Mouse (Mus musculus) midbrain, embryonic 14.5 days (tissue): ENCODE measurements around the gene Hoxb3. TPM values are rescaled to one million over a fixed set of nuclear protein-coding genes. Genes with fewer than 3 reads are reported as not detected.

ENCODE experiments used
- ATAC-seq: fragments of 200-750 bp; cut with Nextera tagmentation; 2 replicates; pipeline ENCODE4 v1.8.0; 2017; ENCODE audit warnings: moderate number of reproducible peaks, moderate library complexity; ENCODE audit not compliant: low FRiP score, low TSS enrichment
- DNase-seq: peaks from one replicate; pipeline ENCODE4 v3.0.0-alpha.2; 2015
- H3K27ac ChIP-seq: fragments of 300-500 bp; sonication (generic); replicated peaks from 2 replicates; pipeline ENCODE4 v1.5.1; 2014; ENCODE audit warnings: mild to moderate bottlenecking, low read depth, low read length, moderate library complexity
- H3K27me3 ChIP-seq: fragments of 300-500 bp; sonication (generic); 2 replicates; pipeline ENCODE4 v1.6.1; 2014; ENCODE audit warnings: low read length, control low read depth, mixed read lengths; ENCODE audit not compliant: control insufficient read depth, insufficient read depth
- H3K36me3 ChIP-seq: fragments of 300-500 bp; sonication (generic); 2 replicates; pipeline ENCODE4 v1.6.1; 2014; ENCODE audit warnings: low read length, control low read depth; ENCODE audit not compliant: control insufficient read depth, insufficient read depth
- H3K4me1 ChIP-seq: fragments of 300-500 bp; sonication (generic); 2 replicates; pipeline ENCODE4 v1.6.1; 2014; ENCODE audit warnings: mild to moderate bottlenecking, antibody characterized with exemption, low read length, control low read depth; ENCODE audit not compliant: control insufficient read depth, insufficient read depth
- H3K4me2 ChIP-seq: fragments of 300-500 bp; sonication (generic); 2 replicates; pipeline ENCODE4 v1.6.1; 2014; ENCODE audit warnings: mild to moderate bottlenecking, low read length, moderate library complexity
- H3K4me3 ChIP-seq: fragments of 300-500 bp; sonication (generic); replicated peaks from 2 replicates; pipeline ENCODE4 v1.5.1; 2014; ENCODE audit warnings: low read depth, low read length
- H3K9ac ChIP-seq: fragments of 300-500 bp; sonication (generic); replicated peaks from 2 replicates; pipeline ENCODE4 v1.6.1; 2014; ENCODE audit warnings: mild to moderate bottlenecking, low read length, moderate library complexity
- H3K9me3 ChIP-seq: fragments of 300-500 bp; sonication (generic); 2 replicates; pipeline ENCODE4 v1.6.1; 2016; ENCODE audit warnings: low read length, control low read depth, mixed read lengths; ENCODE audit not compliant: control insufficient read depth
- WGBS: fragments of 180-500 bp; shearing (Covaris S2); extraction: QIAGEN DNeasy Blood & Tissue Kit; methylation state at CpG from one replicate; pipeline ENCODE4 v1.1.7; 2014; 5-methylcytosine and 5-hydroxymethylcytosine counted together
- polyA plus RNA-seq: library from polyadenylated mRNA; unstranded; fragments of >200 nt; fragmentation: Nextera tagmentation; extraction: Ambion mirVana; gene quantifications from 2 replicates; pipeline ENCODE4 v1.2.1, GENCODE M21; 2014

Gene Hoxb3
- polyA plus RNA-seq, 1 experiment from 2014 or later: not detected

DNA sequence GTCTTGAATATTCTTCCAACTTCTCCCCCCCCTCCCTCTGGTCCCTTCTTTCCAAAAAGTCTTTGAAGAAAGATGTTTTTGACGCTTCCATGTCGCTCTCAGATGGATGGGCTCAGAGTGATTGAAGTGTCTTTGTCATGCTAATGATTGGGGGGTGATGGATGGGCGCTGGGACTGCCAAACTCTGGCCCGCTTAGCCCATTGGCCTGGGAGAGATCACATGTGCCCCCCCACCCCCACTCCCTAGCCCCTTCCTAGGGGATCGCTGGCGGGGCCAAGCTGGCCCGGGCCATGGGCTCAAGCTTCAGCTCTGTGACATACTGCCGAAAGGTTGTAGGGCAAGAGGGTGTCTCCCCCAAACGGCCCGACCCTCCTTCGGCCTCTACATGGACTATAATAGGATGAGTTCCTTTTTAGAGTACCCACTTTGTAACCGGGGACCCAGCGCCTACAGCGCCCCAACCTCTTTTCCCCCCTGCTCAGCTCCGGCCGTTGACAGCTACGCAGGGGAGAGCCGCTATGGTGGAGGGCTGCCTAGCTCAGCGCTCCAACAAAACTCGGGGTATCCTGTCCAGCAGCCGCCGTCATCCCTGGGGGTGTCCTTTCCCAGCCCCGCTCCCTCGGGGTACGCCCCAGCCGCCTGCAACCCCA is 42.4 kb downstream of the Hoxb3 start, which contains the start of gene Hoxb1:
TSS of gene Hoxb1 (plus strand) at position 312 of the 651 bp plus-strand sequence.
- no peaks in the 10 kb centered on the region for H3K9me3 ChIP-seq
- H3K36me3 ChIP-seq: no peaks in the 10 kb centered on the region
- DNase-seq: no peak
- no peak within 1 kb of the TSS for H3K4me3 ChIP-seq
- ATAC-seq: no peak
- H3K4me1 ChIP-seq: no peaks in the 10 kb centered on the region
- H3K27ac ChIP-seq: no peak within 1 kb of the TSS
- H3K9ac ChIP-seq: no peak within 1 kb of the TSS
- WGBS: 1% methylated on average over 26 of the region's 26 CpGs
- H3K27me3 ChIP-seq: peaks cover 97% of the 10 kb centered on the region
- no peak within 1 kb of the TSS for H3K4me2 ChIP-seq

DNA sequence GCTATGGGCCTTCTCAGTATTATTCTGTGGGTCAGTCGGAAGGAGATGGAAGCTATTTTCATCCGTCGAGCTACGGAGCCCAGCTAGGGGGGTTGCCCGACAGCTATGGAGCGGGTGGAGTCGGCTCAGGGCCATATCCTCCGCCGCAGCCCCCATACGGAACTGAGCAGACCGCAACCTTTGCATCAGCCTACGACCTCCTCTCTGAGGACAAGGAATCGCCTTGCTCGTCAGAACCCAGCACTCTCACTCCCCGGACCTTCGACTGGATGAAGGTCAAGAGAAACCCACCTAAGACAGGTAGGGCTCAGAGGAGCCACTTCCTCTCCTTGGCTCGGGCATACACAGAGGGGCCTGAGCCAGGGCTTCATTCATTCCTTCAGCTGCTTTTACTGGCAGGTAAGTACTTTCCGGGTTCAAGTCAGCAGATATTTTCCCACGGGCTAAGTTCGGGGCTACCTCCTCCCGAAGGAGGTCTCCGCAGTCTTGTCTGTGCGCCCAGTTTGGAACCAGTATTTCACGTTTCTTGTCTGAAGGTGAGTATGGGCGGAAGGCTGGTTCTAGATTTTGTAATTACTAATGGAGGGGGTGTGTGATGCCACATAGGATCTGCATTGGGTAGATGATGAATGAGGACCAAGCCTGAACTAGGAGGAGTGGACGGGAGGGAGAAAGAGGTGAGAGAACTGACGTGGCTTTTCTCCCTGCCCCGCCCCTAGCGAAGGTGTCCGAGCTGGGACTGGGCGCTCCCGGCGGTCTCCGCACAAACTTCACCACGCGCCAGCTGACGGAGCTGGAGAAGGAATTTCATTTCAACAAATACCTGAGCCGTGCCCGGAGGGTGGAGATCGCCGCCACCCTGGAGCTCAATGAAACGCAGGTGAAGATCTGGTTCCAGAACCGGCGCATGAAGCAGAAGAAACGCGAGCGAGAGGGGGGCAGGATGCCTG is 43.2 kb downstream of the Hoxb3 start:
- H3K27ac ChIP-seq: no peak overlapping the region
- H3K4me2 ChIP-seq: no peak overlapping the region
- ATAC-seq (no peak), DNase-seq (no peak)
- no peaks in the 10 kb centered on the region for H3K36me3 ChIP-seq
- WGBS: 2% methylated on average over 47 of the region's 47 CpGs
- no peak overlapping the region for H3K9ac ChIP-seq
- H3K4me3 ChIP-seq: no peak overlapping the region
- peaks cover 100% of the 10 kb centered on the region for H3K27me3 ChIP-seq
- H3K4me1 ChIP-seq: no peaks in the 10 kb centered on the region
- no peaks in the 10 kb centered on the region for H3K9me3 ChIP-seq

DNA sequence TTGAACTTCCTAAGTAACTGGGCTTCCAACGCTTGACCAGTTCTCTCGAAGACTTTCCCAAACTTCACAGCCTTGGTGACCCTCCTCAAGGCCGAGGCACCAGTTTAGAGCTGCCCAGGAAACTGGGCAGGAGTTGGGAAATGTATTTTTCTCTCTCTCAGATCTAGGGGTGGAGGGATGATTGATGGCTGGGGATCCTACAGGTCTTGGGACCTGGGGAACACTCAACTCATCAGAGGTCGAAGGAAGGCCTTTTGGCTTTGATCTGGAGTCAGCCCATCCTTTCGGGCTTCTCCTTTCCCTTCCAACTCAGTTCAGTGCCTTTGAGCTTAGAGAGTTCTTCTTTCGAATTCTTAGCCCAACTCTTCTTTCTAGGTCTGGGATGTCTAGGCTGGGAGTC is 44.0 kb downstream of the Hoxb3 start:
- no peaks in the 10 kb centered on the region for H3K9me3 ChIP-seq
- no peak overlapping the region for H3K4me3 ChIP-seq
- WGBS: 12% methylated on average over 6 of the region's 6 CpGs
- peaks cover 99% of the 10 kb centered on the region for H3K27me3 ChIP-seq
- H3K4me1 ChIP-seq: no peaks in the 10 kb centered on the region
- no peak overlapping the region for H3K4me2 ChIP-seq
- H3K9ac ChIP-seq: no peak overlapping the region
- H3K27ac ChIP-seq: no peak overlapping the region
- ATAC-seq (no peak), DNase-seq (no peak)
- H3K36me3 ChIP-seq: no peaks in the 10 kb centered on the region

DNA sequence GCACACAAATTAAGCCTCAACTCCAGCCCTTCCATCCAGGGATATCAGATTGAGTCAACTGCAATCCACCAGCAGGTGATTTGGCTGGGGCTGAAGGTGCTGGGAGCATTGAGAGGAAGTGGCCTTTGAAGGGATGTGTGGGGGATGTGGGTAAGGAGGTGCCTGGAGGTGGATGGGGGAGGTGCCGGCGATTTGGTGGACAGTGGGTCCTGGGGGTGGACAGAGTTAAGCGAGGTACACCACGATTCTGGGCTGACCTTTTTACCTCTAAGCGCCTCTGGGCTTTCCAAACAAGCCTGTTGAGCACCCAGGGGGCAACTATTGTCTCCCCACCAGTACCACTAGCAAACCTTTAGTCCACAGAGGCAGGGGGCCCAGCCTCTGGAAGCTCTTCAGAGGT is 45.6 kb downstream of the Hoxb3 start:
- DNase-seq (no peak), ATAC-seq (no peak)
- WGBS: 4% methylated on average over 5 of the region's 5 CpGs
- H3K27me3 ChIP-seq: peaks cover 98% of the 10 kb centered on the region
- H3K4me2 ChIP-seq: no peak overlapping the region
- H3K4me3 ChIP-seq: no peak overlapping the region
- no peaks in the 10 kb centered on the region for H3K4me1 ChIP-seq
- H3K9me3 ChIP-seq: no peaks in the 10 kb centered on the region
- H3K36me3 ChIP-seq: no peaks in the 10 kb centered on the region
- no peak overlapping the region for H3K27ac ChIP-seq
- H3K9ac ChIP-seq: no peak overlapping the region

DNA sequence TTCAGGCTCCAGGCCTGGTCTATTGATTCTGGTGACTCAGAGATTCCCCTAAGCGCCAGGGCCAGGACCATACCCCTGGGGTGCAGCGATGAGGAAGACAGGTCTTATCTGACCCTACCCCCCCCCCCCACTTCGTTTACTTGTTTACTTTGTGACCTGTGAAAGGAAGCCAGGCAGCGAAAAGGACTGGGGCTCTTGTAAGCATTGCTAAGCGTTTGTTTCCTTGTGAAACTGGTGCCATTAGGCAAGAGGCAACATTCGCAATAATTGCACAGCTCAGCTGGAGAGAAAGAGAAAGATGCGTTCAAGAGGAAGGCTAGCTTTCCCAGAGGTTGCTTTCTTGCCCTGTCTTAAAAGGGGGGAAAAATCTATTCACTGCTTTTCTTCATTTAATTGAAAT is 46.0 kb downstream of the Hoxb3 start:
- Histone ChIP-seq H3K4me2 (no peak overlapping the region), H3K4me3 (no peak overlapping the region), H3K9ac (no peak overlapping the region), H3K4me1 (no peaks in the 10 kb centered on the region), H3K27me3 (peaks cover 98% of the 10 kb centered on the region), H3K36me3 (no peaks in the 10 kb centered on the region), H3K27ac (no peak overlapping the region), H3K9me3 (no peaks in the 10 kb centered on the region)
- 4% methylated on average over 7 of the region's 7 CpGs for WGBS
- DNase-seq (no peak), ATAC-seq (no peak)

DNA sequence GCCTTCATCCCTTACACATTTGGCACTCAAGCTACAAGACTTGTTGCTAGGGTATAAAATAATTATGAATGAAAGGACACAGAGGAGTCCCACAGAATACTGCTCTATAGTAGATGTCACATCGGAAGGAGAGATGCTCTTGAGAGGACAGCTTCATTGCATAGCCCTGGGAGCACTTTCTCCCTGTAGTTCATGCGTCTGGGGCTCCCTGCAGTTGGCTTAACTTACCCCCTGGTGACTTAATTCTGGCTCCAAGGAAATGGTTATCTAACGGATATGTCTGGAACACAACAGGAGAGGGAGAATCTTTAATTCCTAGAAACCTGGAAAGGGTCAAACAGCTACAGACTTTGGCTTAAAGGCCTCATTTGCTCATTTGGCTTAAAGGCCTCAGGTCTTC is 48.6 kb downstream of the Hoxb3 start:
- no peak overlapping the region for H3K4me3 ChIP-seq
- no peaks in the 10 kb centered on the region for H3K9me3 ChIP-seq
- DNase-seq (no peak), ATAC-seq (no peak)
- 5% methylated on average over 3 of the region's 3 CpGs for WGBS
- H3K27me3 ChIP-seq: peaks cover 98% of the 10 kb centered on the region
- no peak overlapping the region for H3K4me2 ChIP-seq
- no peak overlapping the region for H3K27ac ChIP-seq
- no peaks in the 10 kb centered on the region for H3K4me1 ChIP-seq
- no peaks in the 10 kb centered on the region for H3K36me3 ChIP-seq
- H3K9ac ChIP-seq: no peak overlapping the region

DNA sequence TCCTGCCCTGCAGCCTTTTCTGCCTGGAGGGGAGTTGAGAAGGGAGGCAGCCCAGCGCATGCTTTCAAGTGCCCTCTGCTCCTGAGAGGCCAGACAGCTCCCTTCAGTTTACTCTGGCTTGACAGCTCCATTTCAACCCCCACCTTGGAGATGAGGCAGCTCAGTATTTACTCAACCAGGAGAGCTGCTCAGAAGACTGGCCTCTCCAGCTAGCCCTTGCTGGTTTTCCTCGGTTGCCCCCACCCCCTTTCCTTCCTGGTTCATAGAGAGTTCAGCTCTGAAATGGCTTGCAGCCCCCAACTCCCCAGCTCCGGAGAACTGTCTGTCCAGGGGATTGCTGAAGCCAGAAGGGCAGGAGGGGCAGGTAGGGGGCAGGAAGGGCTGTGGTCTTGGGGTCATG is 49.4 kb downstream of the Hoxb3 start:
- peaks cover 95% of the 10 kb centered on the region for H3K27me3 ChIP-seq
- H3K4me3 ChIP-seq: no peak overlapping the region
- no peak overlapping the region for H3K4me2 ChIP-seq
- ATAC-seq: no peak
- DNase-seq: no peak
- WGBS: 3% methylated on average over 3 of the region's 3 CpGs
- no peak overlapping the region for H3K27ac ChIP-seq
- H3K36me3 ChIP-seq: no peaks in the 10 kb centered on the region
- no peaks in the 10 kb centered on the region for H3K4me1 ChIP-seq
- no peak overlapping the region for H3K9ac ChIP-seq
- no peaks in the 10 kb centered on the region for H3K9me3 ChIP-seq

DNA sequence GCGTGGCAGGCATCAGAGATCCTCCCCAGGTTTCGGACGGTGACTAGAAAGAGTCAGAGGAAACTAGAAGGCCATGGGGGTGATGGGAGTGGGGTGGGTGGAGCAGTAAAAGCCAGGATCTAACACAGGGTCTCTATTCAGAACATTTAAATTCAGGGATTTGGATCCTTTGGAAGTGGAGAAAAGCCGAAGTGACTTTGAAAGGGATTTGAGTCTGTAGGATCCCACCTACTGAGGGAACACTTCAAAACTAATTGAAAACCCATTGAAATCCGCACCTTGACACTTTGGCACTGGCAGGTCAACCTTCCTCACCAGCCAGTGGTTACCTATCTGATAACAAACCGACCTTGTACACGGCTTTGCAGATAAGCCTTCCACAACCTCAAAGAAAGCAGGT is 51.7 kb downstream of the Hoxb3 start:
- no peak overlapping the region for H3K4me2 ChIP-seq
- WGBS: 2% methylated on average over 7 of the region's 7 CpGs
- no peak overlapping the region for H3K4me3 ChIP-seq
- H3K36me3 ChIP-seq: no peaks in the 10 kb centered on the region
- H3K9me3 ChIP-seq: no peaks in the 10 kb centered on the region
- H3K4me1 ChIP-seq: no peaks in the 10 kb centered on the region
- H3K9ac ChIP-seq: no peak overlapping the region
- H3K27me3 ChIP-seq: peaks cover 72% of the 10 kb centered on the region
- ATAC-seq: no peak
- no peak overlapping the region for H3K27ac ChIP-seq
- DNase-seq: no peak
